Mouse (Mus musculus) skeletal muscle tissue, postnatal 0 days (tissue): ENCODE results near the gene Folr1. TPM values are rescaled to one million over a fixed set of nuclear protein-coding genes. Genes with fewer than 3 reads are reported as not detected.

Source experiments
- microRNA-seq, 2 experiments: library from miRNA; unstranded; fragments of <30 nt; microRNA quantifications; one replicate each; pipeline ENCODE4; 2016
- polyA plus RNA-seq: library from polyadenylated mRNA; unstranded; fragments of >200 nt; fragmentation: Nextera tagmentation; extraction: Ambion mirVana; gene quantifications from 2 replicates; pipeline ENCODE4 v1.2.1, GENCODE M21; 2015

Folr1 gene
- polyA plus RNA-seq = 1.1 and 1.7 TPM in 2 replicates

GRCm38 (mm10) chr7:101870629-101871028 lies at the start of gene Folr1:
Folr1 (minus strand) TSS chr7:101870788.

GRCm38 (mm10) chr7:101906287-101906681 lies 35.7 kb upstream of the Folr1 start, which contains the start of gene Tomt:
Tomt (minus strand) TSS chr7:101906359.

GRCm38 (mm10) chr7:101905561-101906286 lies 35.1 kb upstream of the Folr1 start, which contains the start of gene Lamtor1:
Lamtor1 (plus strand) TSS chr7:101905904.

GRCm38 (mm10) chr7:101863415-101863814 lies 7.2 kb downstream of the Folr1 start, which contains the start of gene Anapc15:
Anapc15 (plus strand) TSS chr7:101863715.

GRCm38 (mm10) chr7:101857094-101857493 lies 13.5 kb downstream of the Folr1 start, which contains the start of gene Folr2:
Folr2 (minus strand) TSS chr7:101857194.

GRCm38 (mm10) chr7:101837606-101838471 lies 32.7 kb downstream of the Folr1 start, which contains the start of gene Inppl1:
Inppl1 (minus strand) TSS chr7:101838229.

GRCm38 (mm10) chr7:101817861-101818401 lies 52.7 kb downstream of the Folr1 start, which contains the start of gene Phox2a:
Phox2a (plus strand) TSS chr7:101818313.

Small RNA genes lying within 50 kb of the gene (microRNA-seq; reads per million reads assigned to microRNA genes)
- 0 reads per million in 2 experiments for gene Gm22655

Other genes with a start within 250 kb of the Folr1 start
- gene Clpb, start 207.2 kb downstream of the Folr1 start, polyA plus RNA-seq = 27.0 and 29.8 TPM in 2 replicates
- gene Phox2a, start 52.5 kb downstream of the Folr1 start, polyA plus RNA-seq = 0.28 and 0.32 TPM in 2 replicates
- 45.7 TPM in 2 replicates for gene Inppl1, start 32.6 kb downstream of the Folr1 start, polyA plus RNA-seq
- 9.6 and 15.0 TPM in 2 replicates for gene Folr2, start 13.6 kb downstream of the Folr1 start, polyA plus RNA-seq
- 27.1 and 30.5 TPM in 2 replicates for gene Anapc15, start 7.1 kb downstream of the Folr1 start, polyA plus RNA-seq
- 111 and 138 TPM in 2 replicates for gene Lamtor1, start 35.1 kb upstream of the Folr1 start, polyA plus RNA-seq
- gene Tomt, start 35.6 kb upstream of the Folr1 start, polyA plus RNA-seq = not detected in 2 replicates
- gene Lrrc51, start 63.1 kb upstream of the Folr1 start, polyA plus RNA-seq = 6.2 and 8.0 TPM in 2 replicates
- 22.6 and 29.4 TPM in 2 replicates for gene Numa1, start 63.3 kb upstream of the Folr1 start, polyA plus RNA-seq
- 2.0 and 2.3 TPM in 2 replicates for gene Il18bp, start 147.9 kb upstream of the Folr1 start, polyA plus RNA-seq
- 15.8 and 16.1 TPM in 2 replicates for gene Rnf121, start 194.7 kb upstream of the Folr1 start, polyA plus RNA-seq
- gene Xndc1, start 194.7 kb upstream of the Folr1 start, polyA plus RNA-seq = 8.2 and 9.5 TPM in 2 replicates
- gene Xntrpc, start 194.9 kb upstream of the Folr1 start, polyA plus RNA-seq = 0.27 and 0.49 TPM in 2 replicates
- 0.05 TPM in 1 of 2 replicates, not detected in the other for gene Trpc2, start 212.3 kb upstream of the Folr1 start, polyA plus RNA-seq
- gene Art1, start 231.0 kb upstream of the Folr1 start, polyA plus RNA-seq = 388 and 438 TPM in 2 replicates
- gene Art5, start 238.7 kb upstream of the Folr1 start, polyA plus RNA-seq = 21.8 and 25.9 TPM in 2 replicates
- gene Chrna10, start 246.0 kb upstream of the Folr1 start, polyA plus RNA-seq = 0.13 and 0.37 TPM in 2 replicates